Mouse (Mus musculus) B cell, adult 62 days (primary cell): ENCODE results near the gene F7. TPM values are rescaled to one million over a fixed set of nuclear protein-coding genes. Genes with fewer than 3 reads are reported as not detected.

ENCODE experiments used
- total RNA-seq: library from RNA; stranded (reverse); gene quantifications from 4 replicates; pipeline ENCODE4 v1.2.4, GENCODE M21; 2023

The F7 gene
- total RNA-seq, result not detected in 4 replicates

GRCm38 (mm10) chr8:13025487-13026224, at the start of gene F7:
Gene F7, plus strand, starts transcription at chr8:13026034.

GRCm38 (mm10) chr8:13037015-13037414, 11.2 kb downstream of the F7 start, which contains the start of gene F10:
Gene F10, plus strand, starts transcription at chr8:13037308.

GRCm38 (mm10) chr8:13060441-13061150, 34.8 kb downstream of the F7 start, which contains the start of gene Proz:
Gene Proz, plus strand, starts transcription at chr8:13060914.

Other genes starting within 250 kb of the F7 start
- gene Mcf2l, start 152.2 kb upstream of the F7 start, total RNA-seq, result 0.72 to 1.2 TPM in 2 of 4 replicates, not detected in the others
- gene F10, start 11.3 kb downstream of the F7 start, total RNA-seq, result not detected in 4 replicates
- not detected in 4 replicates for gene Proz, start 34.9 kb downstream of the F7 start, total RNA-seq
- gene Pcid2, start 79.4 kb downstream of the F7 start, total RNA-seq, result 32.0 to 38.7 TPM (median 36.2 TPM) in 4 replicates
- 42.3 to 56.1 TPM (median 49.9 TPM) in 4 replicates for gene Cul4a, start 79.6 kb downstream of the F7 start, total RNA-seq
- 136 to 148 TPM (median 146 TPM) in 4 replicates for gene Lamp1, start 133.1 kb downstream of the F7 start, total RNA-seq
- not detected in 4 replicates for gene Grtp1, start 174.6 kb downstream of the F7 start, total RNA-seq
- not detected in 4 replicates for gene Adprhl1, start 228.1 kb downstream of the F7 start, total RNA-seq